Mouse (Mus musculus) kidney, embryonic 16.5 days (tissue): ENCODE measurements at regions not wholly inside any gene's neighbourhood (a gene's known extent, or its start where the extent isn't known, plus 50 kb on each side); places are given as distances from the start of the nearest gene placed in this dataset.
"Not testable (repeated sequence)": the region's sequence is repeated elsewhere in the genome, so short reads cannot be mapped to it uniquely, and the experiment has no call there.

Source experiments
- ATAC-seq: fragments of 200-750 bp; cut with Nextera tagmentation; 2 replicates; pipeline ENCODE4 v1.8.0; 2017; ENCODE audit warnings: moderate TSS enrichment; ENCODE audit not compliant: low FRiP score, low TSS enrichment
- H3K27ac ChIP-seq: fragments of 300-500 bp; sonication (generic); 2 replicates; pipeline ENCODE4 v1.5.1; 2014; ENCODE audit warnings: low read length
- H3K27me3 ChIP-seq: fragments of 300-500 bp; sonication (generic); 2 replicates; pipeline ENCODE4 v1.6.1; 2014; ENCODE audit warnings: low read length, control low read depth, mixed read lengths; ENCODE audit not compliant: insufficient read depth
- H3K36me3 ChIP-seq: fragments of 300-500 bp; sonication (generic); 2 replicates; pipeline ENCODE4 v1.6.1; 2014; ENCODE audit warnings: low read length, control low read depth, mixed read lengths; ENCODE audit not compliant: insufficient read depth
- H3K4me1 ChIP-seq: fragments of 300-500 bp; sonication (generic); 2 replicates; pipeline ENCODE4 v1.6.1; 2014; ENCODE audit warnings: low read length, control low read depth, mixed read lengths; ENCODE audit not compliant: insufficient read depth
- H3K4me2 ChIP-seq: fragments of 300-500 bp; sonication (generic); replicated peaks from 2 replicates; pipeline ENCODE4 v1.6.1; 2014; ENCODE audit warnings: low read depth, low read length
- H3K4me3 ChIP-seq: fragments of 300-500 bp; sonication (generic); 2 replicates; pipeline ENCODE4 v1.5.1; 2014; ENCODE audit warnings: mild to moderate bottlenecking, low read length
- H3K9ac ChIP-seq: fragments of 300-500 bp; sonication (generic); replicated peaks from 2 replicates; pipeline ENCODE4 v1.6.1; 2014; ENCODE audit warnings: low read length
- H3K9me3 ChIP-seq: fragments of 300-500 bp; sonication (generic); 2 replicates; pipeline ENCODE4 v1.6.1; 2016; ENCODE audit warnings: low read length, control low read depth
- WGBS: fragments of 180-500 bp; shearing (Covaris S2); extraction: QIAGEN DNeasy Blood & Tissue Kit; methylation state at CpG from one replicate; pipeline ENCODE4 v1.1.7; 2014; 5-methylcytosine and 5-hydroxymethylcytosine counted together

GRCm38 (mm10) chr10:118052477-118052876 lies 89.1 kb upstream of the Mdm1 start:
- H3K27me3 ChIP-seq: no peaks in the 10 kb centered on the region
- no peak for ATAC-seq
- H3K4me2 ChIP-seq: no peak overlapping the region
- H3K9ac ChIP-seq: no peak overlapping the region
- H3K27ac ChIP-seq: no peak overlapping the region
- H3K4me1 ChIP-seq: no peaks in the 10 kb centered on the region
- H3K4me3 ChIP-seq: no peak overlapping the region
- 86% methylated on average over 12 of the region's 12 CpGs for WGBS
- no peaks in the 10 kb centered on the region; the same call in 1 of the 2 replicates for H3K9me3 ChIP-seq
- H3K36me3 ChIP-seq: no peaks in the 10 kb centered on the region

DNA sequence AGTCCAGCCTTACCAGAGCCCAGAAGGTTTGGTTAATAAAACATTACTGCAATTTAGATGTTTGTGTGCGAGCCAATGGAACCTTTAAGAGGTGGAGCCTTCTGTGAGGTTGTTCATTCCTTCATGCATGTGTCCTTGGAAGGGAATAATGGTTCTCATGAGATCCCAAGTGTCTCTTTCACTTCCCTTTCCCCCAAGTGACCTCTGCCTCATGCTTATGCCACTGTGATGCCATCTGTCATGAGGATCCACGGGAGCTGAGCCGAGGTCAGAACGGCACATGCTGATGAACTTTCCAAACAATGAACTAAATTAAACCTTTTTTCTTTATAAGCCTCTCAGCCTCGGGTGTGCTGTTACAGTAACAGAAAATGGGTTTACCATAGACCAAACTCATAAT lies 88.6 kb upstream of the Mdm1 start:
- Histone ChIP-seq H3K4me2 (no peak overlapping the region), H3K4me3 (no peak overlapping the region), H3K27ac (no peak overlapping the region), H3K9me3 (no peaks in the 10 kb centered on the region; the same call in 1 of the 2 replicates), H3K4me1 (no peaks in the 10 kb centered on the region), H3K27me3 (no peaks in the 10 kb centered on the region), H3K9ac (no peak overlapping the region), H3K36me3 (no peaks in the 10 kb centered on the region)
- 90% methylated on average over 5 of the region's 5 CpGs for WGBS
- no peak for ATAC-seq

- Histone ChIP-seq H3K27ac (no peak overlapping the region), H3K9me3 (no peaks in the 10 kb centered on the region; the same call in 1 of the 2 replicates), H3K36me3 (no peaks in the 10 kb centered on the region), H3K4me1 (no peaks in the 10 kb centered on the region), H3K4me2 (no peak overlapping the region), H3K4me3 (no peak overlapping the region), H3K9ac (no peak overlapping the region), H3K27me3 (no peaks in the 10 kb centered on the region)
- ATAC-seq: no peak
- 28% methylated on average over 9 of the region's 9 CpGs for WGBS
These were observed 84.8 kb upstream of the Mdm1 start for GRCm38 (mm10) chr10:118056789-118057271.

DNA sequence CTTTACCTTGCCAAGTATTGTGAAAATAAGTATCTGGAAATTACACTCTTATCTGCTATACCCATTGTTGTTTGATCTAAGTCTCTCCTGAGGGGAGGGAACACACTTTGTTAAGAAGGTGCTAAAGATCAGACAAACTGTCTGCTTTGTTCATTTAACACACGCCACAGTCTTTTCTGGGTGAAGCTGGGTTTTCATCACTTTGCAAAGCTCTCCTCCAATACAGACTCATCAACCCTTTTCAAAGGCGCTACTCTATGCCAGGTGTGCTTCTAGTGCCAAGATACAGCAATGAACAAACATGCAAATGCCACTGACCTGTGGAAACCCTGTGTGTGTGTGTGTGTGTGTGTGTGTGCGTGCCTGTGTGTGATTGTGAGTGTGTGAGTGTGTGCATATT lies 84.1 kb upstream of the Mdm1 start:
- Histone ChIP-seq H3K9ac (no peak overlapping the region), H3K4me3 (no peak overlapping the region), H3K36me3 (no peaks in the 10 kb centered on the region), H3K4me1 (no peaks in the 10 kb centered on the region), H3K4me2 (no peak overlapping the region), H3K27me3 (no peaks in the 10 kb centered on the region), H3K9me3 (peaks cover 3% of the 10 kb centered on the region), H3K27ac (no peak overlapping the region)
- ATAC-seq: no peak
- WGBS: 75% methylated on average over 3 of the region's 3 CpGs

DNA sequence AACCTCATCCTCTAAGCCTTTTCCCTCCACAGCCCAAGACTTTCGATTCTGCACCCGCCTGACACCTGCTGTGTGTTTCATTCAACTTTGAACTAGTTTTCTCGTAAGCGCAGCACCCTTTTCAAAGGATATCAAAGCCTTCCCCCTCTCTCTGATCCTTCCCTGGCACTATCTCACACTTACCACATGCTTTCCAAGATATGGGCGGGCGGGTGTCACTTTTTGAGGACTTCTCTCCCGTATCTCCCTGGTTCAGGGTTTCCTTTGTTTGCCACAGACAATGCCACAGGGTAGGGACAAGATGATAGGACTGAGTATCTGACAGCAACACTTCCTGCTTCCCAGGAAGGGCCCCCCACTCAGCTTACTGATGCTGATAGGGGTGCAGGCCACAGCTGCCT lies 76.8 kb upstream of the Mdm1 start:
- no peaks in the 10 kb centered on the region for H3K36me3 ChIP-seq
- H3K9me3 ChIP-seq: peaks cover 3% of the 10 kb centered on the region; the same call in 1 of the 2 replicates
- no peak overlapping the region for H3K4me3 ChIP-seq
- WGBS: 71% methylated on average over 7 of the region's 7 CpGs
- no peak for ATAC-seq
- no peaks in the 10 kb centered on the region for H3K4me1 ChIP-seq
- H3K4me2 ChIP-seq: no peak overlapping the region
- H3K27me3 ChIP-seq: no peaks in the 10 kb centered on the region
- H3K9ac ChIP-seq: no peak overlapping the region
- H3K27ac ChIP-seq: no peak overlapping the region

- not testable (repeated sequence) for ATAC-seq, H3K4me1 ChIP-seq, H3K27me3 ChIP-seq, H3K4me3 ChIP-seq, H3K4me2 ChIP-seq, H3K9ac ChIP-seq, H3K27ac ChIP-seq, H3K36me3 ChIP-seq
- WGBS: 98% methylated on average over 9 of the region's 11 CpGs
- peaks cover 21% of the 10 kb centered on the region for H3K9me3 ChIP-seq
These were observed 65.3 kb upstream of the Mdm1 start for GRCm38 (mm10) chr10:118076341-118076740.

- Histone ChIP-seq H3K9me3 (peaks cover 17% of the 10 kb centered on the region), H3K9ac (no peak overlapping the region), H3K4me3 (no peak overlapping the region), H3K4me1 (no peaks in the 10 kb centered on the region), H3K27ac (no peak overlapping the region), H3K4me2 (no peak overlapping the region), H3K36me3 (no peaks in the 10 kb centered on the region), H3K27me3 (no peaks in the 10 kb centered on the region)
- WGBS: 81% methylated on average over 5 of the region's 5 CpGs
- no peak for ATAC-seq
These were observed 59.9 kb upstream of the Mdm1 start for GRCm38 (mm10) chr10:118081636-118082166.

GRCm38 (mm10) chr10:118083035-118083720 lies 58.4 kb upstream of the Mdm1 start:
- no peak for ATAC-seq
- WGBS: 87% methylated on average over 13 of the region's 13 CpGs

GRCm38 (mm10) chr10:118083721-118084075 lies 57.9 kb upstream of the Mdm1 start:
- no peaks in the 10 kb centered on the region for H3K27me3 ChIP-seq
- 95% methylated on average over 8 of the region's 8 CpGs for WGBS

More at GRCm38 (mm10) chr10:118083035-118083720, 58.4 kb upstream of the Mdm1 start:
- H3K9ac ChIP-seq: no peak overlapping the region
- no peaks in the 10 kb centered on the region for H3K36me3 ChIP-seq
- no peak overlapping the region for H3K4me2 ChIP-seq
- H3K9me3 ChIP-seq: peaks cover 7% of the 10 kb centered on the region; the same call in 1 of the 2 replicates
- no peak overlapping the region for H3K4me3 ChIP-seq
- H3K27me3 ChIP-seq: no peaks in the 10 kb centered on the region
- H3K27ac ChIP-seq: no peak overlapping the region
- H3K4me1 ChIP-seq: no peaks in the 10 kb centered on the region

More at GRCm38 (mm10) chr10:118083721-118084075, 57.9 kb upstream of the Mdm1 start:
- Histone ChIP-seq H3K27ac (no peak overlapping the region), H3K9ac (no peak overlapping the region), H3K4me3 (no peak overlapping the region), H3K36me3 (no peaks in the 10 kb centered on the region), H3K4me1 (no peaks in the 10 kb centered on the region), H3K4me2 (no peak overlapping the region), H3K9me3 (0 out of 2 replicates have a peak, but pooled peaks cover 6% of the 10 kb centered on the region)
- ATAC-seq: no peak
